Mouse (Mus musculus): ENCODE results near the gene Map2k3. TPM values are rescaled to one million over a fixed set of nuclear protein-coding genes. Genes with fewer than 3 reads are reported as not detected.

The Map2k3 gene
- polyA plus RNA-seq, 1 experiment from 2014 or later, result 80.0 TPM

Other genes starting within 250 kb of the Map2k3 start
- 51.8 and 55.1 TPM in 2 replicates for gene Llgl1, start 232.3 kb upstream of the Map2k3 start, polyA plus RNA-seq (2014; fragmentation: Nextera tagmentation; extraction: Ambion mirVana)
- 67.6 and 76.2 TPM in 2 replicates for gene Flii, start 204.8 kb upstream of the Map2k3 start, polyA plus RNA-seq (2014; fragmentation: Nextera tagmentation; extraction: Ambion mirVana)
- 12.9 and 13.5 TPM in 2 replicates for gene Mief2, start 203.6 kb upstream of the Map2k3 start, polyA plus RNA-seq (2014; fragmentation: Nextera tagmentation; extraction: Ambion mirVana)
- gene Top3a, start 154.7 kb upstream of the Map2k3 start, polyA plus RNA-seq (2014; fragmentation: Nextera tagmentation; extraction: Ambion mirVana), result 13.8 and 14.7 TPM in 2 replicates
- gene Smcr8, start 154.5 kb upstream of the Map2k3 start, polyA plus RNA-seq (2014; fragmentation: Nextera tagmentation; extraction: Ambion mirVana), result 7.0 and 7.8 TPM in 2 replicates
- gene Shmt1, start 120.3 kb upstream of the Map2k3 start, polyA plus RNA-seq (2014; fragmentation: Nextera tagmentation; extraction: Ambion mirVana), result 65.1 and 66.8 TPM in 2 replicates
- 36.9 and 37.2 TPM in 2 replicates for gene Dhrs7b, start 101.4 kb upstream of the Map2k3 start, polyA plus RNA-seq (2014; fragmentation: Nextera tagmentation; extraction: Ambion mirVana)
- gene Tmem11, start 52.8 kb upstream of the Map2k3 start, polyA plus RNA-seq (2014; fragmentation: Nextera tagmentation; extraction: Ambion mirVana), result 65.0 and 74.9 TPM in 2 replicates
- gene Natd1, start 17.3 kb upstream of the Map2k3 start, polyA plus RNA-seq (2014; fragmentation: Nextera tagmentation; extraction: Ambion mirVana), result 14.7 and 16.7 TPM in 2 replicates
- gene Kcnj12, start 90.5 kb downstream of the Map2k3 start, polyA plus RNA-seq (2014; fragmentation: Nextera tagmentation; extraction: Ambion mirVana), result 0.77 and 1.5 TPM in 2 replicates
- gene Tnfrsf13b, start 194.7 kb downstream of the Map2k3 start, polyA plus RNA-seq (2014; fragmentation: Nextera tagmentation; extraction: Ambion mirVana), result 1.8 and 2.6 TPM in 2 replicates
- 161 and 164 TPM in 2 replicates for gene Usp22, start 243.0 kb downstream of the Map2k3 start, polyA plus RNA-seq (2014; fragmentation: Nextera tagmentation; extraction: Ambion mirVana)